Mouse (Mus musculus) hindbrain, embryonic 11.5 days (tissue): ENCODE data around the gene Spata33. TPM values are rescaled to one million over a fixed set of nuclear protein-coding genes. Genes with fewer than 3 reads are reported as not detected.

Experiments used
- ATAC-seq: fragments of 200-750 bp; cut with Nextera tagmentation; 2 replicates; pipeline ENCODE4 v1.8.0; 2017; ENCODE audit warnings: mild to moderate bottlenecking, moderate TSS enrichment, moderate library complexity; ENCODE audit not compliant: low FRiP score
- DNase-seq: peaks from one replicate; pipeline ENCODE4 v3.0.0-alpha.2; 2015; ENCODE audit warnings: low spot score
- H3K27ac ChIP-seq: fragments of 300-500 bp; sonication (generic); 2 replicates; pipeline ENCODE4 v1.5.1; 2014; ENCODE audit warnings: mild to moderate bottlenecking, low read depth, low read length
- H3K27me3 ChIP-seq: fragments of 300-500 bp; sonication (generic); 2 replicates; pipeline ENCODE4 v1.6.1; 2014; ENCODE audit warnings: mild to moderate bottlenecking, low read length, moderate library complexity, mixed read lengths; ENCODE audit not compliant: control insufficient read depth, insufficient read depth
- H3K36me3 ChIP-seq: fragments of 300-500 bp; sonication (generic); 2 replicates; pipeline ENCODE4 v1.6.1; 2014; ENCODE audit warnings: mild to moderate bottlenecking, low read length, moderate library complexity, mixed read lengths; ENCODE audit not compliant: control insufficient read depth, insufficient read depth
- H3K4me1 ChIP-seq: fragments of 300-500 bp; sonication (generic); replicated peaks from 2 replicates; pipeline ENCODE4 v1.6.1; 2014; ENCODE audit warnings: low read length, mixed read lengths; ENCODE audit not compliant: control insufficient read depth, insufficient read depth
- H3K4me2 ChIP-seq: fragments of 300-500 bp; sonication (generic); replicated peaks from 2 replicates; pipeline ENCODE4 v1.6.1; 2014; ENCODE audit warnings: mild to moderate bottlenecking, low read depth, low read length
- H3K4me3 ChIP-seq: fragments of 300-500 bp; sonication (generic); 2 replicates; pipeline ENCODE4 v1.5.1; 2014; ENCODE audit warnings: low read depth, low read length
- H3K9ac ChIP-seq: fragments of 300-500 bp; sonication (generic); 2 replicates; pipeline ENCODE4 v1.6.1; 2014; ENCODE audit warnings: low read depth, low read length
- H3K9me3 ChIP-seq: fragments of 300-500 bp; sonication (generic); 2 replicates; pipeline ENCODE4 v1.6.1; 2016; ENCODE audit warnings: low read length; ENCODE audit not compliant: control insufficient read depth
- WGBS: fragments of 180-500 bp; shearing (Covaris S2); extraction: QIAGEN DNeasy Blood & Tissue Kit; methylation state at CpG from one replicate; pipeline ENCODE4 v1.1.7; 2014; 5-methylcytosine and 5-hydroxymethylcytosine counted together
- polyA plus RNA-seq: library from polyadenylated mRNA; unstranded; fragments of >200 nt; fragmentation: Nextera tagmentation; extraction: Ambion mirVana; gene quantifications from 2 replicates; pipeline ENCODE4 v1.2.1, GENCODE M21; 2014

The Spata33 gene
- polyA plus RNA-seq, 1 experiment from 2014 or later, result 5.5 TPM

DNA sequence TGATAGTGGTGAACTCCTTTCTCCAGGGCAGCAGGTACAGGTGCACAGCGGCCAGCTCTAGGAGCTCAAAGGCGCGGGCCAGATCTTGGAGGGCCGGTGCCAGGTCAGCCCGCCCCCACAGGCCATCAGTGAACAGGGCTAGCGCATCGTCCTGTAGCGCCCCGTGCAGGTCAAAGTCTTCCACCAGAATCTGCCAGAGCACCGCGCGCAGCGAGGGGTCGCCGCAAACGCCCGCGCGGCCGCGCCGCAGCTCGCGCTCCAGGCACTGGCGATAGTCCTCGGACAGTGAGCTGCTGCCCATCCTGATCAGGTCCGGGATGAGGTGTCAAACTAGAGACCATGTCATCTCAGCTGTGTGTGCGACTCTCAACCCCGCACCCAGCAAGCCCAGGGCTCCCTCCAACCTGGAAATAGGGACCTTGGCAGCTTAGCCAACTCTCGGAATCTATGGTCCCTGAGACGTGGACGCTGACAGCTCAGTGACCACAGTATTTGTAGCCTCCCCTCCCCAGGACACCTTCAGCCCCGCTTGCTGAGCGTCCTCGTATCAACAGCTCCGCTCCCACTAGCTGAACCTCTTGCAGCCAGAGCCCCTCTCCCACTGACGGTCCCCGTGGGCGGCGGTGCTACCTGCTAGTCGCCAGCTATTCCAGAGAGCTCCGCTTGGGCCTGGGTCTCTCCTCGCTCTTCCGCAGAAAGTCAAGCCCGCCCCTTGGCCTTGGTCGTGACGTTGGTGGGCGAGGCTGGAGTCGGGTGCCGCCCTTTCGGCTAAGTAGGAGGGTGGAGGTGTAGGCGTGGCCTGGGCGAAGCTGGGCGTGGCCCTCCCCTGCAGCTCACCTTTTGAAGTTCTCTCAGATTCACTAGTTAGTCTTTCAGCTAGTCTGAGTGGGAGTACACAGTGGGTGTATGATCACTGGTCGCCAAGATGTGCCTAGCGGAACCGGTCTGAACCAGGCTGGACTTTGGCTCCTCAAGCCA, 23.2 kb downstream of the Spata33 start, which contains the start of gene Spata2l:
Gene Spata2l (minus strand): TSS at position 714 of the 978 bp plus-strand sequence.
- Histone ChIP-seq H3K27me3 (peaks cover 21% of the 10 kb centered on the region), H3K4me1 (peaks cover 6% of the 10 kb centered on the region), H3K9ac (peak within 1 kb of the TSS; percentile 52), H3K4me2 (peak within 1 kb of the TSS; percentile 88), H3K4me3 (peak within 1 kb of the TSS; percentile 43), H3K36me3 (no peaks in the 10 kb centered on the region), H3K9me3 (no peaks in the 10 kb centered on the region), H3K27ac (no peak within 1 kb of the TSS)
- whole genome bisulfite sequencing, result 2% methylated on average over 57 of the region's 57 CpGs
- ATAC-seq, result peak; percentile 76
- peak; percentile 88 for DNase-seq

DNA sequence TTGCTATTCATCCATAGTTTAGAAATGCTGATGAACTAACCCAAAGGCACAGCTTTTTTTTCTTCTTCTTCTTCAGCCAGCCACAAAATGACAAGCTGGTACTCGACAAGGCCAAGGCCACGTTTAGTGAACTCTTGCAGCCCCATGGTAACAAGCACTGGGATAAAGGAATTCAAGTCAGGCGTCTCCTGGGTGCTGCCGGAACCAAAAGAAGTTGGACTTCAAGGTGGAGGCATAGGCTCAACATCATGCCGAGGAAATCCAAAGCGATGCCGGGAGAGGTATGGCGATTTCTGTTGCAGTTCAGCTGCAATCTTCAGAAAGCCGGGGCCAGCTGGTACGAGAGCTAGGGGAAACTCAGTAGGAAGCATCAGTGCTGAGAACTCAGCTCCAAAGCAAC, 26.8 kb downstream of the Spata33 start:
- H3K9ac ChIP-seq, result no peak overlapping the region
- no peak for DNase-seq
- 87% methylated on average over 10 of the region's 10 CpGs for WGBS
- H3K4me3 ChIP-seq, result no peak overlapping the region
- H3K9me3 ChIP-seq, result no peaks in the 10 kb centered on the region
- H3K36me3 ChIP-seq, result no peaks in the 10 kb centered on the region
- H3K27ac ChIP-seq, result no peak overlapping the region
- H3K27me3 ChIP-seq, result peaks cover 15% of the 10 kb centered on the region
- H3K4me1 ChIP-seq, result peaks cover 6% of the 10 kb centered on the region
- no peak overlapping the region for H3K4me2 ChIP-seq
- no peak for ATAC-seq

DNA sequence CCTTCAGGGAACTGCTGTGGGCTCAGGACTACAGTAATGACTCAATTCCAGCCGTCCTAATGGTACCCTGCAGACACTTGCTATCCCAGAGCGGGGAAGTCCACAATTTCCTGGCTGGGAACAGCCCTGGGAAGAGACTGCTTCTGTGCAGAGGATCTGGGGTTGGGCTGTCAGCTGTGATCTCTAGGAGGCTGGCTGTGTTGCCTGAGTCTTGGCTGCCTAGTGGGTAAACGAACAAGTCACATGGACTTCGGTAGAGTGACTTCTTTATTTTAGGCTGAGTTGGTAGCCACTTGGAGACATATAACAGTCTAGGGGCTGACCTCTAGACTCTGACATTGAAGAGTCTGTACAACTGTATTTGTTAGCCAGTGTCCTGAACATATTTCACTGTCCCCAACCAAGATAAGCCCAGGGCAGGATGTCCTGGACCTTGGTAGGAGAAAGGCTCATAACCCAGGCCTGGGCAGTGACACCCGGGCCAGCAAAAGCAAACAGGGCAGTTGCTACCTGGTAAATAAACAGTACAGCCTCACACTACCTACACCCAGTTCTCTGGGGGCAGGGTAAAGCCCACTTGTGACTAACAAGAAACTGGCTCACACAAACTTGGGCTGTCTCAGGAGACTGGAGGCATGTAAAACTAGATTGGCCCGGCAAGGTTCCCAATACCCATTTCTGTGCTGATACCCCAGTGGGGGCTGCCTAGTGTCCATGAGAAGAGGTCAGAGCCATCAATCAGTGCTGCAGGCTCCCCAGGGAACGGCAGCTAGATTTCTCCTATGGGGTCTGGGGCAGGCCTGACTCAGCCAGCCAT, 29.7 kb downstream of the Spata33 start:
- no peak for ATAC-seq
- no peaks in the 10 kb centered on the region for H3K9me3 ChIP-seq
- peaks cover 2% of the 10 kb centered on the region; the same call in 1 of the 2 replicates for H3K27me3 ChIP-seq
- no peak for DNase-seq
- peaks cover 7% of the 10 kb centered on the region; the same call in 1 of the 2 replicates for H3K36me3 ChIP-seq
- H3K4me1 ChIP-seq, result no peaks in the 10 kb centered on the region
- no peak overlapping the region for H3K9ac ChIP-seq
- 83% methylated on average over 7 of the region's 7 CpGs for WGBS
- no peak overlapping the region for H3K4me2 ChIP-seq
- H3K4me3 ChIP-seq, result no peak overlapping the region
- H3K27ac ChIP-seq, result no peak overlapping the region

DNA sequence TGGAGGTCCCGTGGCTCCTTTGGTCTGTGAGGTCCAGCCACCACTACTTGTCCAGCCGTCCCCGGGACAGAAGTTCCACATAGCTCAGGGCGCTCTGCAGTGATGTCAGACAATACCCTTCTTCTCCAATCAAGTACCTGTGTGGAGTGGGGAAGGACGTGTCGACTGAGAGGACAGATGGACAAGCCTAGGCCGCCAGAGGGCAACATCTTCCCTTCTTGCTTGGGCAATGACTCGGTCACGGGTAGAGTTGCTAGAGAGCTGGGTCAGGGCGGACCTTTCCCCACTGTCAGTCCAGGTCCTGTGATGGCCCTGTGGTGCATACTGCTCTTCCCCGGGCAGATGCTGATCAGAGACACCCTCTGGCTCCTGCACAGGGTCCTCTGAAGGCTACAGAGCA, 30.4 kb downstream of the Spata33 start:
- H3K9ac ChIP-seq, result no peak overlapping the region
- H3K4me3 ChIP-seq, result no peak overlapping the region
- no peaks in the 10 kb centered on the region for H3K27me3 ChIP-seq
- H3K4me1 ChIP-seq, result no peaks in the 10 kb centered on the region
- H3K27ac ChIP-seq, result no peak overlapping the region
- no peaks in the 10 kb centered on the region for H3K9me3 ChIP-seq
- WGBS, result 71% methylated on average over 11 of the region's 11 CpGs
- DNase-seq (no peak), ATAC-seq (no peak)
- H3K4me2 ChIP-seq, result no peak overlapping the region
- peaks cover 10% of the 10 kb centered on the region; the same call in 1 of the 2 replicates for H3K36me3 ChIP-seq

DNA sequence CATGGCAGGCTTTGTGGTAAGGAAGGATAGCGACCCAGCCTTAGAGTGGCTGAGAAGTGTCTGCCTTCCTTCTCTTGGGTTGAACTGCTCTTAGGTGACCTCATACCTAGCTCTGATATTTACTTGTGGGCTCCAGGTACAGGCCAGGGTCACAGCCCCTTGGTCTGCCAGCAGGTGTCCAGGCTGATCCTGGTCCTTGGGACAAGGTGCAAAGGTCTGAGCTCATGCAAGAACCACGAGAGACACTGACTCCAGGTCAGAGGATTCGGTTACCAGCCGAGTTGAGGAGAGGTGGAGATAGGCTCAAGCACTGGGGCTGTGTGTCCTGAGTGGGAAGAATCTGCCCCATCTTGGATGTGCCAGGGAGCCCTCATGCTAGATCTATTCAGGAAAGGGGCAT, 31.8 kb downstream of the Spata33 start:
- H3K4me3 ChIP-seq, result no peak overlapping the region
- H3K9ac ChIP-seq, result no peak overlapping the region
- no peaks in the 10 kb centered on the region for H3K27me3 ChIP-seq
- ATAC-seq (no peak), DNase-seq (no peak)
- no peaks in the 10 kb centered on the region for H3K4me1 ChIP-seq
- 95% methylated on average over 4 of the region's 4 CpGs for WGBS
- no peak overlapping the region for H3K4me2 ChIP-seq
- peaks cover 10% of the 10 kb centered on the region; the same call in 1 of the 2 replicates for H3K36me3 ChIP-seq
- H3K9me3 ChIP-seq, result no peaks in the 10 kb centered on the region
- H3K27ac ChIP-seq, result no peak overlapping the region

DNA sequence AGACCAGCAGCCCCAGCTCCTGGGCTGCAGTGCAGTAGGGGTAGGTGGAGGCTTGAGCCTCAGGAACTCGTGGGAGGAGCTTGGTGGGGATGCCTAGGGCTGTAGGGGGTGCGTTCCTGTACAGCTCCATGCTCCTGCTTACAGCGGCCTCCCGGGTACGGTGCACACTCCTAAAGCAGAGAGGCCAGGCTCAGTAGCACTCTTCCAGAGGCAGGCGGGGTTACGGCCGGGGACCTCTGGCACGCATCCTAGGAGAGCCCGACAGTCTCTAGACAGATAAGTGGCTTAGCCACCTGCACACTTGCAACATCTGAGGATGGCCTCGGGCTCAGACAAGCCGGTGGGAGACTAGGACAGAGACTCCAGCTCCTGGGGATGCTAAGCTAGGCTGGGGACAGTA, 32.9 kb downstream of the Spata33 start:
- no peak for ATAC-seq
- 85% methylated on average over 12 of the region's 12 CpGs for whole genome bisulfite sequencing
- Histone ChIP-seq H3K4me3 (no peak overlapping the region), H3K4me2 (no peak overlapping the region), H3K4me1 (no peaks in the 10 kb centered on the region), H3K9me3 (no peaks in the 10 kb centered on the region), H3K36me3 (peaks cover 10% of the 10 kb centered on the region; the same call in 1 of the 2 replicates), H3K27me3 (no peaks in the 10 kb centered on the region), H3K9ac (no peak overlapping the region), H3K27ac (no peak overlapping the region)
- no peak for DNase-seq

DNA sequence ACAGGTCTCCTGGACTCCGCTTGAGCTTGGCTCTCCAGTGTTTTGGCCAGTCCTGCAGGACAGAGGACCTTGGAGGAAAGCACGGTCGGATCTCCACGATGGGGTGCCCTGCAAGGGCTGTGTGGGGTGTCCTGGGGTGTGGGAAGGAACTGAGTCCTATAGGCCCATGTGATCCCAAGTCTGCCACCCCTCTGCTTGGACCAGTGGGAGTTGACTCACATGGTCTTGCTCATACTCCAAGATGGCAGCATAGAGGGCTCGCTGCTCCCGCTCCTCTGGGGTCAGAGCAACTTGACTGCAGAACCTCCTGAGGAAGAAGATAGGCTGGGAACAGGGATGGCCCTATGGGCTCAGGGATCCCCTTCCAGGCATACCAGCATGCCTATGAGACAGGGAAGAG, 35.1 kb downstream of the Spata33 start:
- ATAC-seq, result no peak
- H3K4me1 ChIP-seq, result no peaks in the 10 kb centered on the region
- H3K36me3 ChIP-seq, result peaks cover 10% of the 10 kb centered on the region; the same call in 1 of the 2 replicates
- no peak overlapping the region for H3K4me2 ChIP-seq
- H3K9ac ChIP-seq, result no peak overlapping the region
- 94% methylated on average over 6 of the region's 6 CpGs for WGBS
- DNase-seq, result no peak
- no peak overlapping the region for H3K4me3 ChIP-seq
- no peaks in the 10 kb centered on the region for H3K9me3 ChIP-seq
- no peak overlapping the region for H3K27ac ChIP-seq
- no peaks in the 10 kb centered on the region for H3K27me3 ChIP-seq

DNA sequence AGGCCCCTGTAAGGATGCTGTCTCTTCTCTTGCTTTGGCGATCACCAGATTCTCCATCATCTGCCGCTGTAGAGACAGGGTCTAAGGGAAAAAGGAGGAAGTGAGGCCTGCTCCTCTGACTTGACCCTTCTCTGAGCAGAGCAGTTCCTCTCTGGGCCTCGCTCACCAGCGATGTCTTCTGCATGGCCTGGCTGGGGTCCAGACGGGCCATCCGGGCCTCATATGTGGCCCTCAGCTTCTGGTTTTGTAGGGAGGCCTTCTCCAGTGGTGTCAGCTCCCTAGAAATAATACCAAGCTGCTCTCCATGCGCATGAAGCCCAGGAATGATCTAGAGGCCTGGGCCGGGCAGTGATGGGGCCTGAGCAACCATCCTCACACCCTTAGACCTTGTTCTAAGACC, 36.0 kb downstream of the Spata33 start:
- H3K4me3 ChIP-seq, result no peak overlapping the region
- ATAC-seq, result no peak
- WGBS, result 94% methylated on average over 8 of the region's 8 CpGs
- no peak for DNase-seq
- no peak overlapping the region for H3K27ac ChIP-seq
- H3K36me3 ChIP-seq, result peaks cover 10% of the 10 kb centered on the region; the same call in 1 of the 2 replicates
- no peak overlapping the region for H3K9ac ChIP-seq
- no peak overlapping the region for H3K4me2 ChIP-seq
- no peaks in the 10 kb centered on the region; the same call in 1 of the 2 replicates for H3K4me1 ChIP-seq
- H3K27me3 ChIP-seq, result no peaks in the 10 kb centered on the region
- H3K9me3 ChIP-seq, result no peaks in the 10 kb centered on the region
